Mouse (Mus musculus) embryo, embryonic 9.5 days (tissue): ENCODE measurements at regions not wholly inside any gene's neighbourhood (a gene's known extent, or its start where the extent isn't known, plus 50 kb on each side); places are given as distances from the start of the nearest gene placed in this dataset.

Source experiments
- DNase-seq: peaks from one replicate; pipeline ENCODE4 v3.0.0-alpha.2; 2017; ENCODE audit errors: extremely low spot score

DNA sequence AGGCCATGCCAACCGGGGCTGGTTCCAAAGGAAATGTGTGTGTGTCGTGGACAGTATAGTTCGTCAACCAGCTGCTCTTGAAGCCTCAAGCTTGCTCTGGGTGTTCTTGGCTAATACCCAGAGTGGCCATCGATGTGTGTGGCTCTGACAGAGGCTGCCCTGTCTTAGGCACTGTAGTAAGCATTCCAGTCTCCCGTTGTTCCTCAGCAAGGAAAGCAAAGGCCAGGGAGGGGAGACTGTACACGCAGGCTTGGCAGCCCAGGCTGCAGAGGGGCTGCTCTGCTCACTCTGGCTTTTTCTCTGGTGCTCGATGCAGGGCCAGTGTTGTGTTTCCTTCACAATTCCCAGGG, 106.1 kb upstream of the Unc5b start:
- no peak for DNase-seq

- no peak for DNase-seq
Measured at GRCm38 (mm10) chr10:60936659-60937516, 105.5 kb upstream of the Unc5b start.

DNA sequence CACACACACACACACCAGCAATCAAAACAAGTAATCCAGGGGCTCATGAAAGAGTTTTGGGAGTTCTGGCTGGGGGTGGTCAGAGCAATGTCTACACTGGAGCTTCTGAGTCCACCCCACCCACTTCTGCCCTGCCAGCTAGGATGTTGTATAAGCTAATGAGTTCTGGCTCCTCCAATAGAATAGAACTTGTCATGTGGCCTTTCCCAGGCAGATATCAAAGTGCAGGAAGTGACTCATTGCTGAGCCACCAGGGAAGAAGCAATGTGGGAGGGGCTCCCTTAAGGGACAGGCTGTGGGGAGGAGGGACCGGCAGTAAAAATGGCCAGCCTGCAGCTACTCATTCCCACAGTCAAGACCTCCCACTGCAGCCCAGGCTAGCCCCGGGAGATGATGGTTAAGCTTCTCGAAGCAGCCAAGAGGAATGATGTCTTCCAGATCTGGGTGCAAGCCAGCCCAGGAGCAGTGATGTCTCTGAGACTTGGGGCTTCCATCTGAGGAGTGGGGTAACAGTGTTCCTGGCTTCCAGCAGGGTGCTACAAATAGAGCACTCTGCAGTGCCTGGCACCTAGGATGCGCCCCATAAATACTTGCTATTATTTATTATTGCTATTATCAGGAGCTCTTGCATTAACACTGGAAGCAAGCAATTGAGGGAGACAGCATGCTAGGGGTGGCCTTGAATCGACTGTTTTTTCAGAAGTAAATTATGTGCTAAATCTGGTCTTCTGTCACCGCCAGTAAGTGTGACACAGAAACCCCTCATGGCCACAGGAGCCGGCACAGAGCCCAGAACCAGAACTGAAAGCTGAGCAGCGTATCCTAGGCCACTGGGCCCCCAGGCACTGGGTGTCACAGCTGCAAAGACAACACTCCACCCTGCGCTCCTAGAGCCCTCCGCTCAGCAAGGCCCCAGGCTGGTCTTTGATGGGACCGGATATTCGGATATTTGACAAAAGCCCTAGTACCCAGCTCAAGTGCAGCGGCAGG, 103.2 kb upstream of the Unc5b start:
- DNase-seq, result no peak

GRCm38 (mm10) chr10:60933891-60934290, 102.5 kb upstream of the Unc5b start:
- DNase-seq, result no peak

GRCm38 (mm10) chr10:60932855-60933254, 101.5 kb upstream of the Unc5b start:
- DNase-seq, result no peak

DNA sequence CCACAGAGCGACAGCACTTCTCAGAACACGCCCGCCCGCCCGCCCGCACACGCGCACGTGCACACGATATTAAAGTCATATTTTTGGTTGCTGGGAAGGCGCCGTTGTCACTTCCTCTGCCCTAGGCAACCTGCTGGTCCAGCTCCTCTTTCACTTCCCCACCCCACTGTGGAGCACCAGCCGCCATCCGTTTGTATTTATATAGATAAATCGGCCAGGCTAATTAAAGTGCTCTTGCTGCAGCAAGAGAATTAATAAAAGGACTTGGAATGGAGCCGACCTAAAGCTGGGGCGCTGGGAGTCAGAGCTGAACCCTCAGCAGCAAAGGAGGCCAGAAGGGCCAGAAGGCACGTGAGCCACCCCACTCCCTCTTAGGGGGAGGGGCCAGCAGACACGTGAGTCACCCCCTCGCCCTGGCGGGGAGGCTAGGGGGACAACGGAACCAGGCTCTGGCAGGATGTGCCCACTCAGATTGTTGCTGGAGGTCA, 100.6 kb upstream of the Unc5b start:
- no peak for DNase-seq

- DNase-seq, result no peak
Measured at GRCm38 (mm10) chr10:60928646-60929045, 97.3 kb upstream of the Unc5b start.

- no peak for DNase-seq
Measured at GRCm38 (mm10) chr10:60928164-60928563, 96.8 kb upstream of the Unc5b start.

GRCm38 (mm10) chr10:60926632-60927031, 95.3 kb upstream of the Unc5b start:
- DNase-seq, result no peak

- no peak for DNase-seq
Measured at GRCm38 (mm10) chr10:60925644-60926043, 94.3 kb upstream of the Unc5b start.

- DNase-seq, result no peak
Measured at GRCm38 (mm10) chr10:60925198-60925597, 93.8 kb upstream of the Unc5b start.

- no peak for DNase-seq
Measured at GRCm38 (mm10) chr10:60923806-60924205, 92.4 kb upstream of the Unc5b start.

DNA sequence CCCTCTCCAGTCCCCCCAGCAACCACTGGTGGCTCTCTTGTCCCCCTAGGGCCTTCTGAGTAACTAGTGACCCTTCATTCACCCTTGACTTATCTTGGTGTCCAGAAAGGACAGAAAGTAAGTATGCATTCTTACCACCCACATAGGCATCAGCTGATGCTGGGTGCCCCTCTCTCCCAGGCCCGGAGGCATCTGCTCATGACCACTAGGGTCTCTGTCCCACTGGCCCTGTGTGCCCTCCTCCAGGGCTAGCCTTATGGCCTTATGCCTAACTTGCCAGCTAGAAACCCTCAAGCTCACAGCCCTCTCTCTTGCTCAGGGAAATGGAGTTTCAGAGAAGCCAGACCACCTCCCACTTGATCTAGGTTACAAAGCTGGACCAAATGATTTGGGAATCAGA, 89.2 kb upstream of the Unc5b start:
- DNase-seq, result no peak

DNA sequence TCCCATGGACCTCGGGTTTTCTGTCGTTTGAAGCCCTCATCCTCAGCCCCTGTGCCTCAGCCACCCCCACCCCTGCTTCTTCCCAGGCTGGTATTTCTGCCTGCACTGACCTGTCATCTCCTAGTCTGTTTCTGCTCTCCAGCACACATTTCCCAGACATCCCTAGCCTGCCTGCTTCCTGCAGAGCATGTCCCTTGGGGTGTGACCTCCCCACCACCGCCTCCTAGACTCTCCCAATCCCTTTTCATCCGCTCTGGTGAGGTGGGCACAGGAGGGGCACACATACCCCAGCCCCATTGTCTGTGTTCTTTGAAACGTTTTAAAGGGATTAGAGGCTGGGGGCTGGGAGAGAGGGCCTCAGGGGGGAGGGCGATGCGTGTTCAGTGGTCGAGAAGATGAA, 86.6 kb upstream of the Unc5b start:
- no peak for DNase-seq

- peak; percentile 64 for DNase-seq
Measured at GRCm38 (mm10) chr10:60914391-60914790, 83.0 kb upstream of the Unc5b start.

GRCm38 (mm10) chr10:60913456-60913900, 82.1 kb upstream of the Unc5b start:
- DNase-seq, result no peak

DNA sequence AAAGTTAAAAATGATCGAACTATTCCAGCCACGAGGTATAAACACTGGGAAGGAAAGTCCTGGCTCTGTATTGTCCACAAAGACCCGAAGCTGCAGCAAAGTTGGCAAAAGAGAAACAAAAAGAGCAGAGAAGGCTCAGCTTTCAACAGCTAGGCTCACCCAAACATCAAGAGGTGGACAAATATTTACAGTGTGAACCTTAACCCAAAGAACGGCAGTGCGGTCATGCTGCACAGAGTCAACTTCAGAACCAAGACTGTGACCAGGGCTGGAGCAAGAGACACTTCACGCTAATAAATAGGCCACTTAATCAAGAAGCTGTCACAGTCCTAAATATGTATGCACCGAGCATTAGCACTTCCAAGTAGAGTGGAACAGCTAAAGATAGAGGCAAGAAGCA, 73.0 kb upstream of the Unc5b start:
- no peak for DNase-seq

- DNase-seq, result no peak
Measured at GRCm38 (mm10) chr10:60900992-60901391, 69.6 kb upstream of the Unc5b start.

DNA sequence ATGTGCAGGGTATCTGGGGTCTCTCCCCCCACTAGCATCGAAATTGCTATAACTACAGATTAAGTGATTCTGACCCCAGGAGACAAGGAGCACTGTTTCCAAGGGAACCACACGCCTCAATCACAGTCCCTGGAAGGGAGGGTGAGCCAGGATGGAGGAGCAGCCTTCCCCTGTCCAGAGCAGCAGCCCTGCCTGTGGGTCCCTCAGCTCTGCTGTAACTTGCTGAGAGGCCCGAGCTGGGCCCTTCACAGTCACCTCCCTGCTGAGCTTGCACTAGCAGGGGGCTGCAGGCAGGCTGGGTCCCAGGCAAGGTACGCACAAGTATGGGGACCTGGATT, 62.4 kb upstream of the Unc5b start:
- no peak for DNase-seq

GRCm38 (mm10) chr10:60893130-60893809, 61.9 kb upstream of the Unc5b start:
- no peak for DNase-seq

GRCm38 (mm10) chr10:60892730-60893129, 61.3 kb upstream of the Unc5b start:
- DNase-seq, result no peak
